Mouse (Mus musculus): ENCODE results near the gene Pofut2. TPM values are rescaled to one million over a fixed set of nuclear protein-coding genes. Genes with fewer than 3 reads are reported as not detected.

The Pofut2 gene
- total and polyA plus RNA-seq, 3 experiments: 20.3 to 24.5 TPM; not detected in 1

DNA sequence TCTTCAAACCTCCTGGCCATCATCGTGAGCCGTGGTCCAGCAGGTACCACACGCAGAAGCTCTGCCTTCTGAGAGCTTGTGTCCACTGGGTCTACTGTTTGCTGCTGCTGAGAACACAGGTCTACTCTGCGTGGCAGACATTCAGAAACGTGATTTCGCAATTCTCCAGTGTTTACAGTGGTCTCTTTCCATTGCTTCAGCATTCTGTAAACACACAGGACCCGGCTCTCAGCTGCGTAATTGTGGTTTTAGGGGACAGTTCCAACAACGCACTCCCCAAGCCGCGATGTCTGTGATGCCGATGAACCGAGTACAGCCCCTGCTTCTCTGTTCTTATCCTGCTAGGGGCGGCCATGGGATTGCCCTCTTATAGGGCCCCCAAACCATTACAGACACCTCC lies 16.1 kb upstream of the Pofut2 start:
- H3K4me3 ChIP-seq (ENCODE audit: control insufficient read depth in 1 of 2, insufficient read depth in 1 of 2, low read depth in 2 of 2, low read length in 2 of 2): no peak overlapping the region
- no peaks in the 10 kb centered on the region for H3K4me1 ChIP-seq (ENCODE audit: control insufficient read depth in 1 of 2, insufficient read depth in 2 of 2, low read length in 2 of 2)
- no peaks in the 10 kb centered on the region for H3K36me3 ChIP-seq (ENCODE audit: control insufficient read depth in 1 of 2, insufficient read depth in 2 of 2, low read length in 2 of 2)
- no peaks in the 10 kb centered on the region for H3K27me3 ChIP-seq (ENCODE audit: control insufficient read depth in 1 of 2, insufficient read depth in 2 of 2, low read length in 2 of 2)
- H3K79me2 ChIP-seq (ENCODE audit: control insufficient read depth, insufficient read depth, low read length, poor library complexity): no peaks in the 10 kb centered on the region
- TF ChIP-seq SMC3 (IDR thresholded peaks at IDR 0.05; ENCODE audit: low read depth, low read length): no peak
- no peak for TF ChIP-seq UBTF (IDR thresholded peaks at IDR 0.05; ENCODE audit: borderline replicate concordance, insufficient read depth, low read depth, low read length)
- TF ChIP-seq TBP (IDR thresholded peaks at IDR 0.05; ENCODE audit: low read depth, low read length): no peak
- no peak for TF ChIP-seq USF1 (IDR thresholded peaks at IDR 0.05; ENCODE audit: low read depth, low read length)
- no peak for TF ChIP-seq MYB (IDR thresholded peaks at IDR 0.05; ENCODE audit: low read depth, low read length)
- TF ChIP-seq MEF2A (IDR thresholded peaks at IDR 0.05; ENCODE audit: extremely low read depth, insufficient replicate concordance, low read depth, low read length, poor library complexity, severe bottlenecking): no peak
- no peak for TF ChIP-seq JUND (IDR thresholded peaks at IDR 0.05; ENCODE audit: low read depth, low read length)
- TF ChIP-seq RAD21 (IDR thresholded peaks at IDR 0.05; ENCODE audit: low read depth, low read length): no peak
- no peak for TF ChIP-seq MAZ (IDR thresholded peaks at IDR 0.05; ENCODE audit: low read depth, low read length)
- no peak for TF ChIP-seq MYC (IDR thresholded peaks at IDR 0.05; ENCODE audit: low read depth, low read length)
- no peak overlapping the region for H3K9ac ChIP-seq (ENCODE audit: control insufficient read depth, low read depth, low read length, poor library complexity, severe bottlenecking)
- no peak overlapping the region for H3K27ac ChIP-seq (ENCODE audit: control insufficient read depth, low read depth, low read length)
- no peak for DNase-seq (ENCODE audit: low read depth, low spot score)
- H3K9me3 ChIP-seq (replicated peaks; ENCODE audit: insufficient read depth, low read length): no peaks in the 10 kb centered on the region

DNA sequence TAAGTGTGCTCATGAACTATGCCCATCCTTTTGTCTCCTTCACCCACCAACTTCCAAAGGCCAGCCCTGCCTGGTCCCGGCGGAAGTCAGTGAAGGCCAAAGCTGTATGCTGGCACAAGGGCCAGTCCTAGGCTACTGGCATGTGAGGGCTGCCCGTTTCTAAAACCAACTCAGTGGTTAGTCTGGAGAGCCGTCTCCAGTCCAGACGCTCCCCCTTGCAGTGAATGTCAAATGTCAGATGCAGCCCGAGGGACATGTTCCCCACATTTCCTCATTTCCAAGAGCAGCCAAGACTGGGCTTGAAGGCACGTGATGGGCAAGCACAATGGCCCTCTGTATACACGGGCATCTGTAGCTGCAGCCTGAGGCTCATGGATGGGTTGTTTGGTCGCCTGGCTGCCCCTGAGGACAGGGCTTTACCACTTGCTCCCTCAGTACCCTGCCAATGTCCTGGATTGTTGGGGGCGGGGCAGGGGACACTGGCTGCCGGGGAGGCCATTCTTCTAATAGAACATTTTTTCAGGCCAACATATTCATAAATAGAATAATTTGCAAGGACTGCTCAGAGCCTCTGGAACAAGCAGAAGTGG lies 15.4 kb upstream of the Pofut2 start:
- no peak for DNase-seq (ENCODE audit: low read depth, low spot score)
- Histone ChIP-seq H3K27me3 (ENCODE audit: control insufficient read depth in 1 of 2, insufficient read depth in 2 of 2, low read length in 2 of 2) (no peaks in the 10 kb centered on the region), H3K4me3 (ENCODE audit: control insufficient read depth in 1 of 2, insufficient read depth in 1 of 2, low read depth in 2 of 2, low read length in 2 of 2) (no peak overlapping the region), H3K79me2 (ENCODE audit: control insufficient read depth, insufficient read depth, low read length, poor library complexity) (no peaks in the 10 kb centered on the region), H3K9ac (ENCODE audit: control insufficient read depth, low read depth, low read length, poor library complexity, severe bottlenecking) (no peak overlapping the region), H3K36me3 (ENCODE audit: control insufficient read depth in 1 of 2, insufficient read depth in 2 of 2, low read length in 2 of 2) (no peaks in the 10 kb centered on the region), H3K4me1 (ENCODE audit: control insufficient read depth in 1 of 2, insufficient read depth in 2 of 2, low read length in 2 of 2) (no peaks in the 10 kb centered on the region), H3K27ac (ENCODE audit: control insufficient read depth, low read depth, low read length) (no peak overlapping the region), H3K9me3 (replicated peaks; ENCODE audit: insufficient read depth, low read length) (no peaks in the 10 kb centered on the region)
- no peak for TF ChIP-seq ZC3H11A (IDR thresholded peaks at IDR 0.05; ENCODE audit: low read depth, low read length)
- no peak for TF ChIP-seq E2F4 (IDR thresholded peaks at IDR 0.05; ENCODE audit: borderline replicate concordance, low read depth, low read length)
- TF ChIP-seq BHLHE40 (IDR thresholded peaks at IDR 0.05; ENCODE audit: borderline replicate concordance, low read depth, low read length): no peak

DNA sequence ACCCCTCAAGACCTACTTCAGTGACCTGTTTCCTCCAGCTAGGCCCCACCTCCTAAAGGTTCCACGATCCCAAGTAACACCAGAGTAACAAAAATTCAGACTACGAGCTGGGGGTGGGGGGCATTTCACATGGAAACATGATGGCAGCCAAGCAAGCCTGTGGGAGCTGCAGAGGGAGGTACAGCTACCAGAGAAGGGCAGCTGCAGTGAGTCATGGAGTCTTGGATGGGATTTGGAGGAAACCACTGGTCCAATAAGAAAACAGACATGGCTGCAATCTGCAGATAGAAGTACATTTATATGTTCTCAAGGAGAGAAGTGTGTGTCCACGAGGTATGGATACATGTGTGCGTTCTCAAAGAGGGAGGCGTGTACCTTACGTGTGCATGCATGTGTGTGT lies 14.2 kb upstream of the Pofut2 start:
- Histone ChIP-seq H3K79me2 (ENCODE audit: control insufficient read depth, insufficient read depth, low read length, poor library complexity) (no peaks in the 10 kb centered on the region), H3K36me3 (ENCODE audit: control insufficient read depth in 1 of 2, insufficient read depth in 2 of 2, low read length in 2 of 2) (no peaks in the 10 kb centered on the region), H3K4me1 (ENCODE audit: control insufficient read depth in 1 of 2, insufficient read depth in 2 of 2, low read length in 2 of 2) (no peaks in the 10 kb centered on the region), H3K9me3 (replicated peaks; ENCODE audit: insufficient read depth, low read length) (no peaks in the 10 kb centered on the region), H3K4me3 (ENCODE audit: control insufficient read depth in 1 of 2, insufficient read depth in 1 of 2, low read depth in 2 of 2, low read length in 2 of 2) (no peak overlapping the region), H3K9ac (ENCODE audit: control insufficient read depth, low read depth, low read length, poor library complexity, severe bottlenecking) (no peak overlapping the region), H3K27me3 (ENCODE audit: control insufficient read depth in 1 of 2, insufficient read depth in 2 of 2, low read length in 2 of 2) (no peaks in the 10 kb centered on the region), H3K27ac (ENCODE audit: control insufficient read depth, low read depth, low read length) (no peak overlapping the region)
- no peak for DNase-seq (ENCODE audit: low read depth, low spot score)
- TF ChIP-seq TBP (IDR thresholded peaks at IDR 0.05; ENCODE audit: low read depth, low read length): no peak
- no peak for TF ChIP-seq SIN3A (IDR thresholded peaks at IDR 0.05; ENCODE audit: low read length)
- TF ChIP-seq MAFK (IDR thresholded peaks at IDR 0.05; ENCODE audit: borderline replicate concordance, low read depth, low read length): no peak
- TF ChIP-seq ZC3H11A (IDR thresholded peaks at IDR 0.05; ENCODE audit: low read depth, low read length): no peak
- TF ChIP-seq MYB (IDR thresholded peaks at IDR 0.05; ENCODE audit: low read depth, low read length): no peak
- no peak for TF ChIP-seq UBTF (IDR thresholded peaks at IDR 0.05; ENCODE audit: borderline replicate concordance, insufficient read depth, low read depth, low read length)
- TF ChIP-seq ETS1 (IDR thresholded peaks at IDR 0.05; ENCODE audit: low read depth, low read length): no peak
- no peak for TF ChIP-seq MAX (IDR thresholded peaks at IDR 0.05; ENCODE audit: low read length)
